Mouse (Mus musculus) kidney, adult 18-20 months (tissue): ENCODE results near the gene Alyref2.
"Not testable (repeated sequence)": the region's sequence is repeated elsewhere in the genome, so short reads cannot be mapped to it uniquely, and the experiment has no call there.

Source experiments
- DNase-seq: peaks from one replicate; pipeline ENCODE4 v3.0.0; 2021

Alyref2 gene

GRCm38 (mm10) chr1:171503250-171503591 lies at the start of gene Alyref2:
Gene Alyref2, plus strand, starts transcription at chr1:171503478.
- peak; percentile 94 for DNase-seq

DNA sequence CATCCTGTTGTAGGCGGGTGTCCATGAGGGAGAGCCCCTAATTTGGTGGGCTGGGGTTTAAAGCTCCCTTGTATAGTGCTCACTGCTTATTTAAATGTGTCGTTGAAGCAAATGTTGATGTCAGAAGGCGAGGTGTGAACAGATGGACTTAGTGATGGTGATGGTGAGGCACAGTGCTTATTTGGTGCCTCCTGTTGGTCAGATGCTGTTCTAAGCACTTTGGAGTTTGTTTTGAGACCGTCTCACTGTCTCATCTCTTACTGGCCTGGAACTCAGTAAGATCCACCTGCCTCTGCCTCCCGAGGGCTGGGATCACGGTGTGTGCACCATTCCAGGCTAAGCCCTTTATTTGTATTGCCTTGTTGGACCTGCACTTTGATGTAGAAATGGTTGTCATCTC lies 48.4 kb upstream of the Alyref2 start:
- DNase-seq, result no peak

- no peak for DNase-seq
Observed at GRCm38 (mm10) chr1:171457568-171457967, 45.7 kb upstream of the Alyref2 start.

DNA sequence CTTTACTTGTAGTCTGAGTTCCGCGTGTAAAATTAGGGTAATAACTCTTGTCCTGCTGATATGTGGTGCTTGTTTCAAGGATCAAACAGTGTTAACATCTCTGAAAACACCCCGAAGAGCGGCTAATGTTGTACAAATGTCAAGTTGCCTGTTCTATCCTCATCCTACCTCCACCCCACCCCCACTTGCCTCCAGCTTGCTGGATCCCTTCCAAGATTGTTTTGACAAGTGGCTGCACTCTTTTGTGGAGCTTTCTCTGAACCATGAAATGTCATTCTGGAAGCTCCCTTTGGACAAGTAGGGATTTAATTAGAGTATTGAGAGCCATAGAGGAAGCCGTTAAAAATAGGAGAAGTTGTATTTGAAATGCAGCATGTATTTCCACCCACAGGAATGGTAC lies 43.5 kb upstream of the Alyref2 start:
- DNase-seq, result no peak

DNA sequence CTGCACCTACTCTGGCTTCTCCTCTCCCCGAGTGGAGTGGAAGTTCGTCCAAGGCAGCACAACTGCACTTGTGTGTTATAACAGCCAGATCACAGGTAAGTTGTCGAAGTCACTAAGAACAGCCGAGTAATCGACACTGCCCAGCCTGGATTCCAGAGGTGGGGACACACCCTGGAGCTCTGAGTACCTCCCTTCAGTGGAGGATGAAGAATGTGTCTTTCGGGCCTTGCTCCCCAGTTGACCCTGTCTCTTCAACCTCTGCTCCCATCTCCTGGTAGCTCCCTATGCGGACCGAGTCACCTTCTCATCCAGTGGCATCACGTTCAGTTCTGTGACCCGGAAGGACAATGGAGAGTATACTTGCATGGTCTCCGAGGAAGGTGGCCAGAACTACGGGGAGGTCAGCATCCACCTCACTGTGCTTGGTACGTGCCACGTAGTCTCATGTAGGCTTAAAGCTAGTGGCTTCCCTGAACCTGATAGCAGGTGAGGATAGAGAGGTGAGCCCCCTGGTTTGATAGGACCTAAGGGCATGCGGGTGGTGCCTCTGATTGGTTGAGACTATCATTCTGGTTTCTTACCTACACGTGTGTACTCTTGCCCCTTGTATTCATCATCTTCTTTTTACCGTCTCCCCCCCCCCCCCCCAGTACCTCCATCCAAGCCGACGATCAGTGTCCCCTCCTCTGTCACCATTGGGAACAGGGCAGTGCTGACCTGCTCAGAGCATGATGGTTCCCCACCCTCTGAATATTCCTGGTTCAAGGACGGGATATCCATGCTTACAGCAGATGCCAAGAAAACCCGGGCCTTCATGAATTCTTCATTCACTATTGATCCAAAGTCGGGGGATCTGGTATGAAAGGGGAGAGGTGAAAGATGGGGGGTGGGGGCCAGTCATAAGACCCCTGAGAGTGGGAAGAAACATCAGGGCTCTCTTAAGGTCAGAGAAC lies 42.5 kb upstream of the Alyref2 start:
- no peak for DNase-seq

DNA sequence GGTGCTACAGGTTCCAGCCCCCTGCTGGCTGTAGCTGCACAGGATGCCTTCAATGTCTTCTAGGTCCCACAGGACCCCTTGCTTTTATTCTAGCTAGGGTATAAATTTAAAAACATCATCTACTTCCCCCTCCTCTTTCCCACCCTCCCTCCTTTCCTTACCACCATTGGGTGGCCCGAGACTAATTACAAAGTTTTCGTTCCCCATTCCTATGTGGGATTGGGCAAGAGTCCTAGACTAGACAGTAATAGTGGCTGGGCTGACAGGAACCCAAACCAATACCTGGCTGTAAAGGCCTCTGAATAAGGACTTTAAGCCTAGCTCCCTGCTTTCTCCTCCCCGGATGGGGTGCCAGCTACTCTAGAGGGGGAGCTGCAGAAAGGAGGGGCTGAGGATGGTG lies 40.1 kb upstream of the Alyref2 start:
- DNase-seq, result no peak

DNA sequence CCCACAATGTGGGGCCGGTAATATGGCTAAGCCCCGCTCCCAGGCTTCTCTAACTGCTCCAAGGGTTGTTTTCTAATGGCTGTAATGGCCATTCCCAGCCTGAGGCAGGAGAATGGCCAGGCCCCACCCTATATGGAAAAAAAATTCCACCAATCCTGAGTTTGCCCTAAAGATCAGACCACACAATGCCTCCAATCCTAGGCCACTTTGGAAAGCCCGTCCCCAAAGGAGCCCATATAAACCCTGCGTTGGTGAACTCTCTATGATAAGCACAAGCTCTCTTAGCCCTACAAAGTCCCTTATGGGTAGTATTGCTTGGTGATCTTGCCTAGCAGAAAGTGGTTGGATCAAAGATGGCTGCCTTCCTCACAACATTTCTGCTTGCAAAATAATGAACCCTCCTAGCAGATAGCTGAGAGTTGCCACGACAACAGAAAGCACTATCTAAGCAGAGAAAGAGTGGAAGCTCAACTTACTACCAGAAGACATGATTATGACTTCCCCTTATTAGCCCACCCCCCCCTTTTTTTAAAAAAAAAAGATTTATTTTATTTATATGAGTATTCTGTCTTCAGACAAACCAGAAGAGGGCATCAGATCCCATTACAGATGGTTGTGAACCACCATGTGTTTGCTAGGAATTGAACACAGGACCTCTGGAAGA lies 37.4 kb upstream of the Alyref2 start:
- DNase-seq, result no peak

GRCm38 (mm10) chr1:171466565-171466964 lies 36.7 kb upstream of the Alyref2 start:
- no peak for DNase-seq

GRCm38 (mm10) chr1:171469678-171470077 lies 33.6 kb upstream of the Alyref2 start:
- no peak for DNase-seq

DNA sequence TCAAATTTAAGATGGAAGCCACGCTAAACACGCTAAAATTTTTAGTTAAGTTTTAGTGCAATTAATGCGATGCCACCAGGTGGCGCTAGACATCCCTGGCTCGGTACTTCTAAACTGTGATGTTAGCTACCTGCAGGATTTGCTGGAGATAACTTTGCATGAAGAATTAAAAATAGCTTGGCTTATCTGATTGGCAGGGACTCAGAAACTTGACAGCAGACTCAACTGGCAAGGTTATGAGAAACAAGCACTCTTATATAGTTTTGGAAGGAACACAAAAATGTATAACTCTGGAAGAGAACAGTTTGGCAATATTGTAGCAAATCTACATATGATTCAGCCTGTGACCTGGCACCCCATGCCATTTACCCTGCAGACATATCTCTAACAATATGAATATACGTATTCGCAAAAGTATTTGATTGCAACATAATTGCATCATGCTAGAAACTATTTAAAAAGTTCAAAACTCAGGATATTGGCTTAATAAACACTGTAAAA lies 32.9 kb upstream of the Alyref2 start:
- DNase-seq, result peak; percentile 68

- DNase-seq, result no peak
Observed at GRCm38 (mm10) chr1:171470896-171471295, 32.4 kb upstream of the Alyref2 start.

GRCm38 (mm10) chr1:171471452-171471851 lies 31.8 kb upstream of the Alyref2 start:
- DNase-seq, result no peak

GRCm38 (mm10) chr1:171471941-171472340 lies 31.3 kb upstream of the Alyref2 start:
- not testable (repeated sequence) for DNase-seq

GRCm38 (mm10) chr1:171473506-171473905 lies 29.8 kb upstream of the Alyref2 start:
- DNase-seq, result no peak

- no peak for DNase-seq
Observed at GRCm38 (mm10) chr1:171473920-171474640, 29.2 kb upstream of the Alyref2 start.

GRCm38 (mm10) chr1:171477123-171477522 lies 26.2 kb upstream of the Alyref2 start:
- no peak for DNase-seq

GRCm38 (mm10) chr1:171477758-171478545 lies 25.3 kb upstream of the Alyref2 start:
- peak; percentile 38 for DNase-seq

DNA sequence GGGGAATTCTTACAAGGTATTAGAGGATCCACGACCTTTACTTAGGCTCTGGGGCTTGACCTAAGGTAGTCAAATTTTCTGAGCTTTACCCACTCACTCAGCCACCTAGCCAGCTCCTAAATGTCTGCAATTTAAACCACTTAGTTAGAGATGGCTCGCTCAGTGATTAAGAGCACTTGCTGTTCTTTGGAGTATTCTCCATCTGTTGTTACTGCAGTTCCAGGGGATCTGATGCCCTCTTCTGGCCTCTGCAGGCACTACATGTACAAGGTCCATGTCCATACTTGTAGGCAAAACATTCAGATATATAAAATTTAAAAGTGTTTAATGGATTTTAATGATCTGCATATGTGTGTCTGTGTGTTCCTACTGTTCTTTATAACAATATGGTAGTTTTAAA lies 24.3 kb upstream of the Alyref2 start:
- DNase-seq, result peak; percentile 85

DNA sequence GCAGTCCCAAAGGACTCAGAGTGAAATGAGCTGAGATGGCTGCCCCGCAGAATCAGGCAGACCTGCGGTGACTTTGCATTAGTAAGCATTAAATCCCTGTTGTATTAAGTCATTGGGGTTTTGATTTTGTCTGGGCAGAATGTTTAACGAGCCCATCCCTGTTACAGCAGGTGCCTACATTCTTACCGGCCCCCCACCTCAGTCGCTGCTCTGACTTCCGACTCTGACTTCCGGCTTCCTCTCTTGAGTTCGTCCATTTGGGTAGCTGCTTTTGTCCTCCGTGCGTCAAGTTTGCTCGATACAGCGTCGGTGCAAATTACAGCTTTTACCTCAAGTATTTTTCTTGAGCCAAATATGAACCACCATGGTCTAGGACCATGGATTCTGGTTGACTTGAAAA lies 9.0 kb upstream of the Alyref2 start:
- no peak for DNase-seq

GRCm38 (mm10) chr1:171495371-171495770 lies 7.9 kb upstream of the Alyref2 start:
- DNase-seq, result no peak

- no peak for DNase-seq
Observed at GRCm38 (mm10) chr1:171499856-171500255, 3.4 kb upstream of the Alyref2 start.

- no peak for DNase-seq
Observed at GRCm38 (mm10) chr1:171501016-171501610, 2.2 kb upstream of the Alyref2 start.
